Mouse (Mus musculus) liver, embryonic 14.5 days (tissue): Measurements from ENCODE around the gene Fgfr2.

Experiments
- CTCF ChIP-seq: IDR thresholded peaks from 2 replicates; pipeline ENCODE4 v1.5.1; 2016; ENCODE audit warnings: antibody characterized with exemption, low read depth, control low read depth
- EP300 ChIP-seq: IDR thresholded peaks from 2 replicates; pipeline ENCODE4 v1.6.1; 2016; ENCODE audit warnings: antibody characterized with exemption, low read depth

- TF ChIP-seq CTCF (no peak), EP300 (no peak)
These were observed 729.5 kb downstream of the Fgfr2 start for GRCm38 (mm10) chr7:132393582-132394175.
